Mouse (Mus musculus): ENCODE measurements around the gene L3mbtl4. TPM values are rescaled to one million over a fixed set of nuclear protein-coding genes. Genes with fewer than 3 reads are reported as not detected.
"Not testable (repeated sequence)": the region's sequence is repeated elsewhere in the genome, so short reads cannot be mapped to it uniquely, and the experiment has no call there.

The L3mbtl4 gene
- polyA plus RNA-seq, 1 experiment from 2014 or later, result 0.84 TPM

- Histone ChIP-seq H3K27ac (ENCODE audit: low read length) (no peak overlapping the region), H3K27me3 (ENCODE audit: insufficient read depth, low read length) (no peaks in the 10 kb centered on the region), H3K4me2 (replicated peaks; ENCODE audit: low read depth, low read length) (no peak overlapping the region), H3K9ac (replicated peaks; ENCODE audit: low read length) (no peak overlapping the region), H3K4me1 (ENCODE audit: insufficient read depth, low read length) (no peaks in the 10 kb centered on the region), H3K9me3 (ENCODE audit: low read length) (no peaks in the 10 kb centered on the region), H3K4me3 (ENCODE audit: low read length) (no peak overlapping the region), H3K36me3 (ENCODE audit: insufficient read depth, low read length) (no peaks in the 10 kb centered on the region)
- peak; percentile 42; the same call in 1 of the 2 replicates for ATAC-seq (ENCODE audit: low FRiP score, low TSS enrichment)
- WGBS, result 59% methylated on average over 4 of the region's 4 CpGs
Observed at GRCm38 (mm10) chr17:68490065-68490691, 216.6 kb downstream of the L3mbtl4 start.

GRCm38 (mm10) chr17:68492231-68492630 is 218.6 kb downstream of the L3mbtl4 start:
- no peaks in the 10 kb centered on the region for H3K9me3 ChIP-seq (ENCODE audit: low read length)
- WGBS, result 82% methylated on average over 3 of the region's 3 CpGs
- H3K4me2 ChIP-seq (replicated peaks; ENCODE audit: low read depth, low read length), result no peak overlapping the region
- no peak overlapping the region for H3K4me3 ChIP-seq (ENCODE audit: low read length)
- no peak for ATAC-seq (ENCODE audit: low FRiP score, low TSS enrichment)
- no peak overlapping the region for H3K27ac ChIP-seq (ENCODE audit: low read length)
- H3K27me3 ChIP-seq (ENCODE audit: insufficient read depth, low read length), result no peaks in the 10 kb centered on the region
- no peak overlapping the region for H3K9ac ChIP-seq (replicated peaks; ENCODE audit: low read length)
- H3K36me3 ChIP-seq (ENCODE audit: insufficient read depth, low read length), result no peaks in the 10 kb centered on the region
- no peaks in the 10 kb centered on the region for H3K4me1 ChIP-seq (ENCODE audit: insufficient read depth, low read length)

GRCm38 (mm10) chr17:68502998-68503397 is 229.4 kb downstream of the L3mbtl4 start:
- H3K9ac ChIP-seq (replicated peaks; ENCODE audit: low read length); H3K4me1 ChIP-seq (ENCODE audit: insufficient read depth, low read length); H3K4me3 ChIP-seq (ENCODE audit: low read length); H3K4me2 ChIP-seq (replicated peaks; ENCODE audit: low read depth, low read length); H3K36me3 ChIP-seq (ENCODE audit: insufficient read depth, low read length); H3K9me3 ChIP-seq (ENCODE audit: low read length); H3K27ac ChIP-seq (ENCODE audit: low read length); H3K27me3 ChIP-seq (ENCODE audit: insufficient read depth, low read length); ATAC-seq (ENCODE audit: low FRiP score, low TSS enrichment): not testable (repeated sequence)
- 93% methylated on average over 2 of the region's 4 CpGs for WGBS

- Histone ChIP-seq H3K27ac (ENCODE audit: low read length) (no peak overlapping the region), H3K4me2 (replicated peaks; ENCODE audit: low read depth, low read length) (no peak overlapping the region), H3K9ac (replicated peaks; ENCODE audit: low read length) (no peak overlapping the region), H3K27me3 (ENCODE audit: insufficient read depth, low read length) (no peaks in the 10 kb centered on the region), H3K4me3 (ENCODE audit: low read length) (no peak overlapping the region), H3K36me3 (ENCODE audit: insufficient read depth, low read length) (no peaks in the 10 kb centered on the region), H3K9me3 (ENCODE audit: low read length) (no peaks in the 10 kb centered on the region), H3K4me1 (ENCODE audit: insufficient read depth, low read length) (no peaks in the 10 kb centered on the region)
- ATAC-seq (ENCODE audit: low FRiP score, low TSS enrichment), result no peak
- 73% methylated on average over 9 of the region's 9 CpGs for WGBS
Observed at GRCm38 (mm10) chr17:68559698-68560097, 286.1 kb downstream of the L3mbtl4 start.

- Histone ChIP-seq H3K9ac (replicated peaks; ENCODE audit: low read length) (no peak overlapping the region), H3K9me3 (ENCODE audit: low read length) (no peaks in the 10 kb centered on the region), H3K4me1 (ENCODE audit: insufficient read depth, low read length) (no peaks in the 10 kb centered on the region), H3K27ac (ENCODE audit: low read length) (no peak overlapping the region), H3K36me3 (ENCODE audit: insufficient read depth, low read length) (no peaks in the 10 kb centered on the region), H3K4me3 (ENCODE audit: low read length) (no peak overlapping the region), H3K4me2 (replicated peaks; ENCODE audit: low read depth, low read length) (no peak overlapping the region), H3K27me3 (ENCODE audit: insufficient read depth, low read length) (no peaks in the 10 kb centered on the region)
- ATAC-seq (ENCODE audit: low FRiP score, low TSS enrichment), result no peak
- WGBS, result 30% methylated on average over 1 of the region's 1 CpGs
Observed at GRCm38 (mm10) chr17:68560264-68560663, 286.7 kb downstream of the L3mbtl4 start.

GRCm38 (mm10) chr17:68571806-68572205 is 298.2 kb downstream of the L3mbtl4 start:
- 95% methylated on average over 6 of the region's 6 CpGs for WGBS
- Histone ChIP-seq H3K4me3 (ENCODE audit: low read length) (no peak overlapping the region), H3K4me2 (replicated peaks; ENCODE audit: low read depth, low read length) (no peak overlapping the region), H3K9me3 (ENCODE audit: low read length) (no peaks in the 10 kb centered on the region), H3K36me3 (ENCODE audit: insufficient read depth, low read length) (no peaks in the 10 kb centered on the region), H3K27me3 (ENCODE audit: insufficient read depth, low read length) (no peaks in the 10 kb centered on the region), H3K27ac (ENCODE audit: low read length) (no peak overlapping the region), H3K9ac (replicated peaks; ENCODE audit: low read length) (no peak overlapping the region), H3K4me1 (ENCODE audit: insufficient read depth, low read length) (no peaks in the 10 kb centered on the region)
- no peak for ATAC-seq (ENCODE audit: low FRiP score, low TSS enrichment)

GRCm38 (mm10) chr17:68585195-68585594 is 311.6 kb downstream of the L3mbtl4 start:
- H3K4me2 ChIP-seq (replicated peaks; ENCODE audit: low read depth, low read length), result no peak overlapping the region
- H3K4me3 ChIP-seq (ENCODE audit: low read length), result no peak overlapping the region
- H3K27ac ChIP-seq (ENCODE audit: low read length), result no peak overlapping the region
- H3K36me3 ChIP-seq (ENCODE audit: insufficient read depth, low read length), result no peaks in the 10 kb centered on the region
- H3K27me3 ChIP-seq (ENCODE audit: insufficient read depth, low read length), result no peaks in the 10 kb centered on the region
- H3K9me3 ChIP-seq (ENCODE audit: low read length), result no peaks in the 10 kb centered on the region
- H3K4me1 ChIP-seq (ENCODE audit: insufficient read depth, low read length), result no peaks in the 10 kb centered on the region
- no peak overlapping the region for H3K9ac ChIP-seq (replicated peaks; ENCODE audit: low read length)
- WGBS, result 79% methylated on average over 3 of the region's 3 CpGs
- no peak for ATAC-seq (ENCODE audit: low FRiP score, low TSS enrichment)

- Histone ChIP-seq H3K9ac (replicated peaks; ENCODE audit: low read length) (no peak overlapping the region), H3K36me3 (ENCODE audit: insufficient read depth, low read length) (no peaks in the 10 kb centered on the region), H3K4me2 (replicated peaks; ENCODE audit: low read depth, low read length) (no peak overlapping the region), H3K9me3 (ENCODE audit: low read length) (0 out of 2 replicates have a peak, but pooled peaks cover 4% of the 10 kb centered on the region), H3K4me3 (ENCODE audit: low read length) (no peak overlapping the region), H3K27me3 (ENCODE audit: insufficient read depth, low read length) (no peaks in the 10 kb centered on the region), H3K27ac (ENCODE audit: low read length) (no peak overlapping the region), H3K4me1 (ENCODE audit: insufficient read depth, low read length) (no peaks in the 10 kb centered on the region)
- 83% methylated on average over 4 of the region's 4 CpGs for WGBS
- no peak for ATAC-seq (ENCODE audit: low FRiP score, low TSS enrichment)
Observed at GRCm38 (mm10) chr17:68591619-68592018, 318.0 kb downstream of the L3mbtl4 start.

GRCm38 (mm10) chr17:68602744-68603143 is 329.1 kb downstream of the L3mbtl4 start:
- ATAC-seq (ENCODE audit: low FRiP score, low TSS enrichment), result no peak
- H3K9me3 ChIP-seq (ENCODE audit: low read length), result no peaks in the 10 kb centered on the region
- H3K27ac ChIP-seq (ENCODE audit: low read length), result no peak overlapping the region
- H3K4me1 ChIP-seq (ENCODE audit: insufficient read depth, low read length), result no peaks in the 10 kb centered on the region
- no peak overlapping the region for H3K4me2 ChIP-seq (replicated peaks; ENCODE audit: low read depth, low read length)
- 85% methylated on average over 4 of the region's 4 CpGs for WGBS
- H3K36me3 ChIP-seq (ENCODE audit: insufficient read depth, low read length), result no peaks in the 10 kb centered on the region
- H3K9ac ChIP-seq (replicated peaks; ENCODE audit: low read length), result no peak overlapping the region
- H3K27me3 ChIP-seq (ENCODE audit: insufficient read depth, low read length), result no peaks in the 10 kb centered on the region
- no peak overlapping the region for H3K4me3 ChIP-seq (ENCODE audit: low read length)

- Histone ChIP-seq H3K9me3 (ENCODE audit: low read length) (no peaks in the 10 kb centered on the region), H3K27me3 (ENCODE audit: insufficient read depth, low read length) (no peaks in the 10 kb centered on the region), H3K9ac (replicated peaks; ENCODE audit: low read length) (no peak overlapping the region), H3K36me3 (ENCODE audit: insufficient read depth, low read length) (no peaks in the 10 kb centered on the region), H3K4me2 (replicated peaks; ENCODE audit: low read depth, low read length) (no peak overlapping the region), H3K27ac (ENCODE audit: low read length) (no peak overlapping the region), H3K4me1 (ENCODE audit: insufficient read depth, low read length) (no peaks in the 10 kb centered on the region), H3K4me3 (ENCODE audit: low read length) (no peak overlapping the region)
- ATAC-seq (ENCODE audit: low FRiP score, low TSS enrichment), result peak; percentile 83; the same call in 1 of the 2 replicates
- 41% methylated on average over 6 of the region's 6 CpGs for WGBS
Observed at GRCm38 (mm10) chr17:68607691-68608090, 334.1 kb downstream of the L3mbtl4 start.

Measured in kidney, embryonic 16.5 days (tissue).